Comparison of ENCODE assay signal across 22 mouse cellular contexts in genomic region chr17:14192924-14193323, GRCm38 (mm10).
"Had no signal": no experiment of that assay in that cellular context is flagged by ENCODE, and none has a peak within 500 bp of the region (broad histone marks: within the 10 kb centered on the region; RNA-seq: fewer than 3 reads in every experiment).

No protein-coding gene starts in this region.

- ATAC-seq: liver, embryonic 12.5 days; midbrain, embryonic 13.5 days; midbrain, embryonic 16.5 days had no signal

- H3K36me3 ChIP-seq: limb, embryonic 13.5 days; liver, embryonic 15.5 days; midbrain, embryonic 10.5 days; midbrain, embryonic 13.5 days; neural tube, embryonic 13.5 days had no signal

- H3K4me2 ChIP-seq: limb, embryonic 13.5 days; liver, embryonic 12.5 days; liver, embryonic 15.5 days; lung, embryonic 15.5 days; midbrain, embryonic 13.5 days; neural tube, embryonic 13.5 days had no signal

- H3K27ac ChIP-seq: kidney, postnatal 0 days; layer of hippocampus, adult 2 months; limb, embryonic 10.5 days; limb, embryonic 13.5 days; liver, embryonic 12.5 days; liver, embryonic 15.5 days; lung, embryonic 15.5 days; midbrain, embryonic 10.5 days; midbrain, embryonic 13.5 days; neural tube, embryonic 13.5 days had no signal

- H3K27me3 ChIP-seq: limb, embryonic 13.5 days; liver, embryonic 15.5 days; lung, embryonic 15.5 days; midbrain, embryonic 13.5 days; neural tube, embryonic 13.5 days had no signal

- DNase-seq: kidney, adult 8-10 months; layer of hippocampus, adult 9-11 months; liver; lung, adult 18-20 months; lung, postnatal 10 days; lung, postnatal 36 days; thymus, adult 18-20 months; thymus, postnatal 14 days; thymus, postnatal 4 days had no signal

- H3K9ac ChIP-seq: limb, embryonic 13.5 days; liver, embryonic 12.5 days; liver, embryonic 15.5 days; lung, embryonic 15.5 days; midbrain, embryonic 13.5 days; neural tube, embryonic 13.5 days had no signal

- H3K9me3 ChIP-seq: limb, embryonic 10.5 days; liver, embryonic 12.5 days; liver, embryonic 15.5 days; lung, embryonic 15.5 days; midbrain, embryonic 10.5 days; midbrain, embryonic 13.5 days; neural tube, embryonic 13.5 days had no signal

- H3K4me1 ChIP-seq: liver, embryonic 12.5 days; liver, embryonic 15.5 days; midbrain, embryonic 10.5 days; midbrain, embryonic 13.5 days; neural tube, embryonic 13.5 days had no signal

- H3K4me3 ChIP-seq: layer of hippocampus, adult 2 months; limb, embryonic 10.5 days; limb, embryonic 13.5 days; liver, embryonic 12.5 days; liver, embryonic 15.5 days; lung, embryonic 15.5 days; megakaryocyte, embryonic 14.5 days; midbrain, embryonic 10.5 days; midbrain, embryonic 13.5 days; myocyte; neural tube, embryonic 13.5 days had no signal
